Mouse (Mus musculus): ENCODE data around the gene Adgre5. TPM values are rescaled to one million over a fixed set of nuclear protein-coding genes. Genes with fewer than 3 reads are reported as not detected.
A peak's percentile ranks its signal among the peaks of the same experiment; 100 is the strongest.

The Adgre5 gene
- polyA plus RNA-seq, 1 experiment from 2014 or later, result 8.1 TPM

DNA sequence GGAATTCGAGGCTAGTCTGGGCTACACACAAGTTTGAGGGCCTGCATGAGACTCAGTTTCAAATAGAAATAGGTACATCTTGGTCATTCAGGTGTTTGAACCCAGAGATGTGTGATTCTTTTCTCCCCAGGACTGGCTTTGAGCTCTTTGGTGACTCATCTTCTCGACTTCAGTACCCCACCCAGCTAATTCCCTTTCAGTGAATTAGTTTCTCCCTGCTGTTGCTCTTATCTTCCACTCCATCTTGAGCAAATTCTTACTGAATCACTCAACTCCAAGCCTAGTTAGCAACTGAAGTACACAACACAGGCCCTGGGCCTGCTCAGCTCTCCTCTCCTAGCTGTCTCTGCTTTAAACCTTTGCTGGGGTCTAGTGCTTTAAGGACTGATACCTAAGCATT lies 24.6 kb downstream of the Adgre5 start:
- H3K4me1 ChIP-seq (replicated peaks; ENCODE audit: control insufficient read depth, insufficient read depth, low read length), result peaks cover 11% of the 10 kb centered on the region
- WGBS, result 80% methylated on average over 2 of the region's 2 CpGs
- H3K27me3 ChIP-seq (replicated peaks; ENCODE audit: control insufficient read depth, insufficient read depth, low read length), result no peaks in the 10 kb centered on the region
- H3K4me3 ChIP-seq (replicated peaks; ENCODE audit: low read length), result no peak overlapping the region
- H3K36me3 ChIP-seq (ENCODE audit: control insufficient read depth, insufficient read depth), result peaks cover 12% of the 10 kb centered on the region
- H3K9ac ChIP-seq (replicated peaks; ENCODE audit: low read depth, low read length), result no peak overlapping the region
- H3K9me3 ChIP-seq (ENCODE audit: control insufficient read depth, low read length), result no peaks in the 10 kb centered on the region
- no peak overlapping the region for H3K27ac ChIP-seq (ENCODE audit: low read length)
- no peak overlapping the region; the same call in 1 of the 2 replicates for H3K4me2 ChIP-seq (ENCODE audit: low read length)
- ATAC-seq, result no peak

GRCm38 (mm10) chr8:83715771-83716170 lies 25.4 kb downstream of the Adgre5 start:
- ATAC-seq, result no peak
- Histone ChIP-seq H3K36me3 (ENCODE audit: control insufficient read depth, insufficient read depth) (peaks cover 5% of the 10 kb centered on the region; the same call in 1 of the 2 replicates), H3K27ac (ENCODE audit: low read length) (peak overlapping the region; percentile 78), H3K4me1 (replicated peaks; ENCODE audit: control insufficient read depth, insufficient read depth, low read length) (peaks cover 11% of the 10 kb centered on the region), H3K9ac (replicated peaks; ENCODE audit: low read depth, low read length) (peak overlapping the region; percentile 66), H3K27me3 (replicated peaks; ENCODE audit: control insufficient read depth, insufficient read depth, low read length) (no peaks in the 10 kb centered on the region), H3K9me3 (ENCODE audit: control insufficient read depth, low read length) (no peaks in the 10 kb centered on the region), H3K4me3 (replicated peaks; ENCODE audit: low read length) (peak overlapping the region; percentile 87), H3K4me2 (ENCODE audit: low read length) (peak overlapping the region; percentile 94)
- under 1% methylated on average over 17 of the region's 17 CpGs for WGBS

- Histone ChIP-seq H3K4me2 (ENCODE audit: low read length) (peak within 1 kb of the TSS; percentile 94), H3K36me3 (ENCODE audit: control insufficient read depth, insufficient read depth) (peaks cover 4% of the 10 kb centered on the region; the same call in 1 of the 2 replicates), H3K27ac (ENCODE audit: low read length) (peak within 1 kb of the TSS; percentile 78), H3K27me3 (replicated peaks; ENCODE audit: control insufficient read depth, insufficient read depth, low read length) (no peaks in the 10 kb centered on the region), H3K9ac (replicated peaks; ENCODE audit: low read depth, low read length) (peak within 1 kb of the TSS; percentile 66), H3K4me1 (replicated peaks; ENCODE audit: control insufficient read depth, insufficient read depth, low read length) (peaks cover 11% of the 10 kb centered on the region), H3K9me3 (ENCODE audit: control insufficient read depth, low read length) (no peaks in the 10 kb centered on the region), H3K4me3 (replicated peaks; ENCODE audit: low read length) (peak within 1 kb of the TSS; percentile 87)
- 0% methylated on average over 63 of the region's 63 CpGs for WGBS
- peak; percentile 100 for ATAC-seq
Observed at GRCm38 (mm10) chr8:83715031-83715690, 26.0 kb downstream of the Adgre5 start, which contains the start of gene Ddx39. TSS of gene Ddx39 (plus strand) at chr8:83715177.

DNA sequence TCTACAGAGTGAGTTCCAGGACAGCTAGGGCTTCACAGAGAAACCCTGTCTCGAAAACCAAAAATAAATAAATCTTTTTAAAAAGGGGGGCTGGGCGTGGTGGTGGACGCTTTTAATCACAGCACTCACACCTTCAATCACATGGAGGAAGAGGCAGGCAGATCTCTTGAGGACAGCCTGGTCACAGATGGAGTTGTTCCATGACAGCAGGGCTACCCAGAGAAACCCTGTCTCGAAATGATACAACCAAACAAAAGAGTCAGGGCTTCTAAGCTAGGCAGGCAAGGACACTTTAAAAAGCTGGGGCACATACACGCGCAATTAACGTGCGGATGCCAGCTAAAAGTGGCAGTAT lies 26.5 kb downstream of the Adgre5 start:
- Histone ChIP-seq H3K36me3 (ENCODE audit: control insufficient read depth, insufficient read depth) (peaks cover 3% of the 10 kb centered on the region; the same call in 1 of the 2 replicates), H3K4me3 (replicated peaks; ENCODE audit: low read length) (peak overlapping the region; percentile 87), H3K27ac (ENCODE audit: low read length) (peak overlapping the region; percentile 19; the same call in 1 of the 2 replicates), H3K9ac (replicated peaks; ENCODE audit: low read depth, low read length) (no peak overlapping the region; the same call in 1 of the 2 replicates), H3K9me3 (ENCODE audit: control insufficient read depth, low read length) (no peaks in the 10 kb centered on the region), H3K4me1 (replicated peaks; ENCODE audit: control insufficient read depth, insufficient read depth, low read length) (peaks cover 11% of the 10 kb centered on the region), H3K27me3 (replicated peaks; ENCODE audit: control insufficient read depth, insufficient read depth, low read length) (no peaks in the 10 kb centered on the region), H3K4me2 (ENCODE audit: low read length) (peak overlapping the region; percentile 52)
- 13% methylated on average over 8 of the region's 8 CpGs for WGBS
- ATAC-seq, result no peak

DNA sequence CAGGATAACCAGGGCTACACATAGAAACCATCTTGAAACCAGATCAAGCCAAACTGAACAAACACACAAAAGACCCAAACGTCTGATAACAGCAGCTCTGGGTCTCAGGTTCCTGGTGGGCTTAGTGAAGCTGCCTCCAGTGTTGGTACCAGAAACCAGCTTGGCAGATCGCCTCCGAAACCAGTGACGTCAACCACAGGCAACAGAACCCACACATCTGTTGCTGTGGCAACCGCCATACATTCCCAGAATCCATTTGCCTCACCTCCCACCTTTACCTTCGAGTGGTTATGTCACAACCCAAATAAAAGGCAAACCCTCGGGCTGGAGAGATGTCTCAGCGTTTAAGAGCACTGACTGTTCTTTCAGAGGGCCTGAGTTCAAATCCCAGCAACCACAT lies 33.6 kb downstream of the Adgre5 start:
- Histone ChIP-seq H3K9me3 (ENCODE audit: control insufficient read depth, low read length) (no peaks in the 10 kb centered on the region), H3K36me3 (ENCODE audit: control insufficient read depth, insufficient read depth) (no peaks in the 10 kb centered on the region), H3K4me1 (replicated peaks; ENCODE audit: control insufficient read depth, insufficient read depth, low read length) (no peaks in the 10 kb centered on the region), H3K27me3 (replicated peaks; ENCODE audit: control insufficient read depth, insufficient read depth, low read length) (no peaks in the 10 kb centered on the region), H3K4me2 (ENCODE audit: low read length) (no peak overlapping the region), H3K27ac (ENCODE audit: low read length) (no peak overlapping the region), H3K9ac (replicated peaks; ENCODE audit: low read depth, low read length) (no peak overlapping the region), H3K4me3 (replicated peaks; ENCODE audit: low read length) (no peak overlapping the region)
- 72% methylated on average over 8 of the region's 8 CpGs for WGBS
- ATAC-seq, result no peak

GRCm38 (mm10) chr8:83706411-83706810 lies 34.7 kb downstream of the Adgre5 start:
- Histone ChIP-seq H3K9me3 (ENCODE audit: control insufficient read depth, low read length) (no peaks in the 10 kb centered on the region), H3K4me1 (replicated peaks; ENCODE audit: control insufficient read depth, insufficient read depth, low read length) (no peaks in the 10 kb centered on the region), H3K4me3 (replicated peaks; ENCODE audit: low read length) (no peak overlapping the region), H3K36me3 (ENCODE audit: control insufficient read depth, insufficient read depth) (no peaks in the 10 kb centered on the region), H3K27ac (ENCODE audit: low read length) (no peak overlapping the region), H3K4me2 (ENCODE audit: low read length) (no peak overlapping the region), H3K27me3 (replicated peaks; ENCODE audit: control insufficient read depth, insufficient read depth, low read length) (no peaks in the 10 kb centered on the region), H3K9ac (replicated peaks; ENCODE audit: low read depth, low read length) (no peak overlapping the region)
- 61% methylated on average over 5 of the region's 5 CpGs for WGBS
- ATAC-seq, result no peak

- 82% methylated on average over 4 of the region's 4 CpGs for WGBS
- no peak overlapping the region for H3K4me3 ChIP-seq (replicated peaks; ENCODE audit: low read length)
- H3K27me3 ChIP-seq (replicated peaks; ENCODE audit: control insufficient read depth, insufficient read depth, low read length), result no peaks in the 10 kb centered on the region
- H3K36me3 ChIP-seq (ENCODE audit: control insufficient read depth, insufficient read depth), result no peaks in the 10 kb centered on the region
- no peaks in the 10 kb centered on the region for H3K9me3 ChIP-seq (ENCODE audit: control insufficient read depth, low read length)
- H3K4me1 ChIP-seq (replicated peaks; ENCODE audit: control insufficient read depth, insufficient read depth, low read length), result peaks cover 9% of the 10 kb centered on the region
- no peak for ATAC-seq
- H3K27ac ChIP-seq (ENCODE audit: low read length), result no peak overlapping the region
- H3K9ac ChIP-seq (replicated peaks; ENCODE audit: low read depth, low read length), result no peak overlapping the region
- H3K4me2 ChIP-seq (ENCODE audit: low read length), result no peak overlapping the region
Observed at GRCm38 (mm10) chr8:83703426-83703825, 37.7 kb downstream of the Adgre5 start.

- H3K27ac ChIP-seq (ENCODE audit: low read length), result no peak overlapping the region
- WGBS, result 77% methylated on average over 9 of the region's 9 CpGs
- H3K4me3 ChIP-seq (replicated peaks; ENCODE audit: low read length), result no peak overlapping the region
- no peak for ATAC-seq
- H3K27me3 ChIP-seq (replicated peaks; ENCODE audit: control insufficient read depth, insufficient read depth, low read length), result no peaks in the 10 kb centered on the region
- no peak overlapping the region for H3K4me2 ChIP-seq (ENCODE audit: low read length)
- no peak overlapping the region for H3K9ac ChIP-seq (replicated peaks; ENCODE audit: low read depth, low read length)
- H3K9me3 ChIP-seq (ENCODE audit: control insufficient read depth, low read length), result no peaks in the 10 kb centered on the region
- peaks cover 24% of the 10 kb centered on the region for H3K4me1 ChIP-seq (replicated peaks; ENCODE audit: control insufficient read depth, insufficient read depth, low read length)
- no peaks in the 10 kb centered on the region for H3K36me3 ChIP-seq (ENCODE audit: control insufficient read depth, insufficient read depth)
Observed at GRCm38 (mm10) chr8:83700423-83701085, 40.6 kb downstream of the Adgre5 start.

- Histone ChIP-seq H3K9me3 (ENCODE audit: control insufficient read depth, low read length) (no peaks in the 10 kb centered on the region), H3K4me1 (replicated peaks; ENCODE audit: control insufficient read depth, insufficient read depth, low read length) (peaks cover 24% of the 10 kb centered on the region), H3K27me3 (replicated peaks; ENCODE audit: control insufficient read depth, insufficient read depth, low read length) (no peaks in the 10 kb centered on the region), H3K27ac (ENCODE audit: low read length) (no peak overlapping the region), H3K36me3 (ENCODE audit: control insufficient read depth, insufficient read depth) (no peaks in the 10 kb centered on the region), H3K4me3 (replicated peaks; ENCODE audit: low read length) (peak overlapping the region; percentile 91), H3K9ac (replicated peaks; ENCODE audit: low read depth, low read length) (peak overlapping the region; percentile 97), H3K4me2 (ENCODE audit: low read length) (peak overlapping the region; percentile 70)
- 45% methylated on average over 9 of the region's 9 CpGs for WGBS
- no peak for ATAC-seq
Observed at GRCm38 (mm10) chr8:83699566-83699965, 41.6 kb downstream of the Adgre5 start.

All from forebrain, embryonic 16.5 days (tissue).